Mouse (Mus musculus): ENCODE results near the gene 6030408B16Rik.

- TF ChIP-seq CTCF (IDR thresholded peaks at IDR 0.05; ENCODE audit: low read depth, low read length), result no peak
- no peak for TF ChIP-seq EP300 (IDR thresholded peaks at IDR 0.05; ENCODE audit: insufficient read depth, low read depth, low read length)
- TF ChIP-seq POLR2A (IDR thresholded peaks at IDR 0.05; ENCODE audit: insufficient read depth, low read length), result no peak
Observed at GRCm38 (mm10) chr15:101303830-101304229, 10.8 kb downstream of the 6030408B16Rik start.
